Mouse (Mus musculus) small intestine, adult 2 months (tissue): ENCODE measurements at regions not wholly inside any gene's neighbourhood (a gene's known extent, or its start where the extent isn't known, plus 50 kb on each side); places are given as distances from the start of the nearest gene placed in this dataset.

Experiments
- H3K27ac ChIP-seq: fragments of 200-500 bp; 2 replicates; pipeline ENCODE4 v1.5.1; 2012; ENCODE audit warnings: low read depth, low read length, control low read depth, inconsistent platforms; ENCODE audit not compliant: insufficient read depth
- H3K27me3 ChIP-seq: fragments of 200-500 bp; 2 replicates; pipeline ENCODE4 v1.6.1; 2012; ENCODE audit warnings: mild to moderate bottlenecking, moderate library complexity, low read length, inconsistent platforms; ENCODE audit not compliant: control insufficient read depth, insufficient read depth
- H3K36me3 ChIP-seq: fragments of 200-500 bp; 2 replicates; pipeline ENCODE4 v1.6.1; 2012; ENCODE audit warnings: mild to moderate bottlenecking, low read length, control low read depth, inconsistent platforms; ENCODE audit not compliant: control insufficient read depth, insufficient read depth
- H3K4me1 ChIP-seq: fragments of 200-500 bp; 2 replicates; pipeline ENCODE4 v1.6.1; 2012; ENCODE audit warnings: low read length, inconsistent platforms, mixed read lengths; ENCODE audit not compliant: control insufficient read depth, insufficient read depth, insufficient read length
- H3K4me3 ChIP-seq: fragments of 200-500 bp; 2 replicates; pipeline ENCODE4 v1.5.1; 2012; ENCODE audit warnings: low read depth, mild to moderate bottlenecking, control low read depth, inconsistent platforms, low read length, moderate library complexity
- CTCF ChIP-seq: fragments of 200-500 bp; IDR thresholded peaks from 2 replicates; pipeline ENCODE4 v1.5.1; 2012; ENCODE audit warnings: low read depth, mild to moderate bottlenecking, control low read depth, inconsistent platforms, low read length, moderate library complexity, mixed read lengths; ENCODE audit not compliant: insufficient replicate concordance, insufficient read length; ENCODE audit errors: extremely low read depth
- POLR2A ChIP-seq: fragments of 200-500 bp; IDR thresholded peaks from 2 replicates; pipeline ENCODE4 v1.6.1; 2012; ENCODE audit warnings: low read depth, mild to moderate bottlenecking, control low read depth, inconsistent platforms, low read length, moderate library complexity
- WGBS: fragments of 180-500 bp; shearing (Covaris S2); methylation state at CpG from one replicate; pipeline ENCODE4 v1.1.7; 2018; 5-methylcytosine and 5-hydroxymethylcytosine counted together

GRCm38 (mm10) chr2:61161336-61161735 lies 198.3 kb upstream of the Rbms1 start:
- Histone ChIP-seq H3K4me1 (no peaks in the 10 kb centered on the region), H3K27ac (no peak overlapping the region), H3K4me3 (no peak overlapping the region), H3K27me3 (no peaks in the 10 kb centered on the region), H3K36me3 (no peaks in the 10 kb centered on the region)
- WGBS = 81% methylated on average over 1 of the region's 1 CpGs
- TF ChIP-seq CTCF = no peak
- TF ChIP-seq POLR2A = no peak

- no peak overlapping the region for H3K4me3 ChIP-seq
- TF ChIP-seq CTCF = no peak
- TF ChIP-seq POLR2A = no peak
- H3K4me1 ChIP-seq = no peaks in the 10 kb centered on the region
- H3K36me3 ChIP-seq = no peaks in the 10 kb centered on the region
- H3K27me3 ChIP-seq = no peaks in the 10 kb centered on the region
- 58% methylated on average over 3 of the region's 3 CpGs for WGBS
- no peak overlapping the region for H3K27ac ChIP-seq
These were observed 196.8 kb upstream of the Rbms1 start for GRCm38 (mm10) chr2:61159761-61160160.

GRCm38 (mm10) chr2:61138998-61139631 lies 176.1 kb upstream of the Rbms1 start:
- WGBS = 32% methylated on average over 19 of the region's 19 CpGs
- TF ChIP-seq CTCF = no peak
- Histone ChIP-seq H3K4me1 (no peaks in the 10 kb centered on the region), H3K4me3 (no peak overlapping the region), H3K27me3 (no peaks in the 10 kb centered on the region), H3K36me3 (no peaks in the 10 kb centered on the region), H3K27ac (peak overlapping the region; percentile 88)

GRCm38 (mm10) chr2:61138625-61138997 lies 175.6 kb upstream of the Rbms1 start:
- Histone ChIP-seq H3K27ac (peak overlapping the region; percentile 88), H3K27me3 (no peaks in the 10 kb centered on the region), H3K4me1 (no peaks in the 10 kb centered on the region), H3K36me3 (no peaks in the 10 kb centered on the region), H3K4me3 (no peak overlapping the region)
- no peak for TF ChIP-seq POLR2A
- no peak for TF ChIP-seq CTCF
- WGBS = 43% methylated on average over 3 of the region's 3 CpGs

- Histone ChIP-seq H3K4me3 (no peak overlapping the region), H3K27ac (no peak overlapping the region), H3K27me3 (no peaks in the 10 kb centered on the region), H3K36me3 (no peaks in the 10 kb centered on the region), H3K4me1 (no peaks in the 10 kb centered on the region)
- TF ChIP-seq CTCF (no peak), POLR2A (no peak)
- 43% methylated on average over 3 of the region's 3 CpGs for WGBS
These were observed 174.4 kb upstream of the Rbms1 start for GRCm38 (mm10) chr2:61137378-61137777.

GRCm38 (mm10) chr2:61136926-61137325 lies 173.9 kb upstream of the Rbms1 start:
- WGBS = 28% methylated on average over 1 of the region's 1 CpGs
- H3K4me1 ChIP-seq = no peaks in the 10 kb centered on the region
- no peaks in the 10 kb centered on the region for H3K27me3 ChIP-seq
- no peaks in the 10 kb centered on the region for H3K36me3 ChIP-seq
- TF ChIP-seq CTCF (no peak), POLR2A (no peak)
- H3K27ac ChIP-seq = no peak overlapping the region
- H3K4me3 ChIP-seq = no peak overlapping the region

- Histone ChIP-seq H3K4me3 (no peak overlapping the region), H3K4me1 (no peaks in the 10 kb centered on the region), H3K27me3 (no peaks in the 10 kb centered on the region), H3K36me3 (no peaks in the 10 kb centered on the region), H3K27ac (no peak overlapping the region)
- TF ChIP-seq CTCF (no peak), POLR2A (no peak)
- 79% methylated on average over 7 of the region's 7 CpGs for WGBS
These were observed 160.2 kb upstream of the Rbms1 start for GRCm38 (mm10) chr2:61123046-61123806.
